Mouse (Mus musculus): ENCODE data around the gene Clnk. TPM values are rescaled to one million over a fixed set of nuclear protein-coding genes. Genes with fewer than 3 reads are reported as not detected.
A peak's percentile ranks its signal among the peaks of the same experiment; 100 is the strongest.

The Clnk gene
- polyA plus RNA-seq, 1 experiment = 0.06 TPM

DNA sequence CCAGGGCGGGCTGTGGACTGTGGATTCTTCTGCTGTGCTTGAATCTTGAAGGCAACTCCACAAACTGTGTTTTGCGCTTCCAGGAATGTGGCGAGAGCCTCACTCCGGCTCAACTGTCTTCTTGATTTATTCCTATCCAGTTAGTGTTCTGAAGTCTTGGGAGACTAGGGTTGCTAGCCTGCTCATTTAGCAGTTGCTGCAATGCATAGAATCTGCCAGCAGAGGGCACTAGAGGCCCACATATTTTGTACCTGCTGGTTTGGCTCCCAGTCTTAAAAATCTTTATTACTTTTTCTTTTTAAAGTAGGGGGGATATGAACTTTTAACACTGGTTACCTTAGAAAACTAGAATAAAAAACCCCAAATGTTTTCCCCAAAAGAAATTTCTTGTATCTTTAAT lies 94.8 kb downstream of the Clnk start:
- Histone ChIP-seq H3K27ac (ENCODE audit: insufficient read depth, low read length) (no peak overlapping the region), H3K4me1 (ENCODE audit: control insufficient read depth, insufficient read depth, low read length) (0 out of 2 replicates have a peak, but pooled peaks cover 2% of the 10 kb centered on the region), H3K4me3 (ENCODE audit: insufficient read depth, low read length) (no peak overlapping the region)
- no peak for TF ChIP-seq POLR2A (IDR thresholded peaks at IDR 0.05; ENCODE audit: extremely low read depth, insufficient read depth, low read length)
- peak; percentile 84 for TF ChIP-seq CTCF (IDR thresholded peaks at IDR 0.05; ENCODE audit: extremely low read depth, insufficient read depth, low read length)

DNA sequence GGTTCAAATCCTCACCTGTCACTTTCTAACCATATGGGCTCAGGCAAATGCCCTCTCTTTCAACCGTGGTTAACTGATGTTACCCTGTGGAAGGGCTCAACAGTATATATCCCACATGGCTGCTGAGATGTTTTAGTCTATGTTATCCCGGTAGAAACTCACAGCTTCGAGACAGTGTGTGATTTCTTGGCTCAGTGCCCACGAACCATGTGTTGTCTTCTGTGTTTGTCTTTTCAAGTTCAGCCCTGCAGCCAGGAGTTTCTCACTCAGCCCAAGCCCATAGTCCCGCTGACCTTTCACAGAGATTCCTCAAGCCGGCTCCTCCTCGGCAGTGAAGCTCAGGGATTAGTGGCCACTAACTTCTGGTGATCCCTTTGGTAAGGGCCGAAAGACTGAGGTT lies 96.0 kb downstream of the Clnk start:
- H3K4me1 ChIP-seq (ENCODE audit: control insufficient read depth, insufficient read depth, low read length) = peaks cover 2% of the 10 kb centered on the region; the same call in 1 of the 2 replicates
- no peak for TF ChIP-seq POLR2A (IDR thresholded peaks at IDR 0.05; ENCODE audit: extremely low read depth, insufficient read depth, low read length)
- no peak for TF ChIP-seq CTCF (IDR thresholded peaks at IDR 0.05; ENCODE audit: extremely low read depth, insufficient read depth, low read length)
- no peak overlapping the region for H3K4me3 ChIP-seq (ENCODE audit: insufficient read depth, low read length)
- H3K27ac ChIP-seq (ENCODE audit: insufficient read depth, low read length) = no peak overlapping the region

DNA sequence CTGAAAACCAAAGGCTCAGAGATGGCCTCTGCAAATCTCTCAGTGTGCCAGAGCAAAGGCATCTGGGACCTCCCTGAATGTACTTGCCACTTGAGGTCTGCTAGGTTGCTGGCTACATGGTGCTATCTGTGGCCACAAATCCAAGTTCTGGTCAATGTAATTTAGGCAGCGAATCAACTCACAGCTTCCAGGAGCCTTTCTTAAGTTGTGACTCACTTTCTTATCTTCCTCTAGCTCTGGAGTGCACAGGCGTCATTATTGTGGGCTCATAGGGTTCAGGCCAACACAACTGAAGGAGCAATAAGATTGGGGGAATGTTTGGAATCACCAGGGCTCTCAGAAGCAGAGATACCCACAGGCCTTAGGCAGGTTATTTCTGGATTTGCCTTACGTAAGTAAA lies 96.6 kb downstream of the Clnk start:
- H3K4me1 ChIP-seq (ENCODE audit: control insufficient read depth, insufficient read depth, low read length) = peaks cover 3% of the 10 kb centered on the region
- TF ChIP-seq POLR2A (IDR thresholded peaks at IDR 0.05; ENCODE audit: extremely low read depth, insufficient read depth, low read length) (no peak), CTCF (IDR thresholded peaks at IDR 0.05; ENCODE audit: extremely low read depth, insufficient read depth, low read length) (no peak)
- H3K27ac ChIP-seq (ENCODE audit: insufficient read depth, low read length) = no peak overlapping the region
- no peak overlapping the region for H3K4me3 ChIP-seq (ENCODE audit: insufficient read depth, low read length)

DNA sequence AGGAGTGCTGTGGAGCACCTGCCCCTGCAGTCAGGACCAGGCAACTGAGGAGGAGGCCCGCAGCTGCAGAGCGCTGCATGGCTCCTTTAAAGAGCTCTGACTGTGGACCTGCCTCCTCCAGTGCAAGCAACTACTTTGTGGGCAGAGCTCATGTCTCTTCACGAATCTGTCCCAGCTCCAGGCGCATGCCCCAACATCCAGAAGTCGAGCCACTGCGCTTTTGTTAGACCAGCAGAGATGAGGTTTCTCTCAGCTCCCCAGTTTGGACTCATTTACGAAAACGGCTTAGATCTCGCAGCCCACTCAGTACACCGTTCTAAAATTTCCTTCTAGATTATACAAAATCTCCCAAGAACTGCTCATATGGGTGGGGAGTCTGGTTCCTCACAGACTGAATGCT lies 101.1 kb downstream of the Clnk start:
- Histone ChIP-seq H3K4me1 (ENCODE audit: control insufficient read depth, insufficient read depth, low read length) (peaks cover 3% of the 10 kb centered on the region), H3K4me3 (ENCODE audit: insufficient read depth, low read length) (no peak overlapping the region), H3K27ac (ENCODE audit: insufficient read depth, low read length) (0 out of 2 replicates have a peak overlapping the region, but pooled peaks have one; percentile 3)
- no peak for TF ChIP-seq CTCF (IDR thresholded peaks at IDR 0.05; ENCODE audit: extremely low read depth, insufficient read depth, low read length)
- peak; percentile 57; the same call in 1 of the 2 replicates for TF ChIP-seq POLR2A (IDR thresholded peaks at IDR 0.05; ENCODE audit: extremely low read depth, insufficient read depth, low read length)

DNA sequence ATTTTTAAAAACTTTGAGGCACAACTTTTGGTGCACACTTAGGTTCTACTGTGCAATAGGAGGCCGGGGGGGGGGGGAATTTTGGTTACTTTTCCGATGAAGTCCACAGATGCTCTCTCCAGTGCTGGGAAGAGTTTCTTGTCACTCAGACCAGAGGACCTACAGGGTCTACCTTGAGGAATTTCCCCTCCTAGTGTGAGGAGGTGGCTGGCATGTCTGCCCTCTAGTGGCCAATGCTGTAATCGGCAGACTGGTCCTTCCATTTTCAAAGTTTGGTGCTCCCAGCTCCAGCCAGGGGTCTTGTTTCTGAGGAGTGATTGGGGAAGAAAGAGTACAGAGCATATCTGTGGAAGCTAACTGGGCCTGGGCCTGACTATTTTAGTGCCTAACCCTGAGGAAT lies 121.7 kb downstream of the Clnk start:
- H3K27ac ChIP-seq (ENCODE audit: insufficient read depth, low read length) = no peak overlapping the region
- no peaks in the 10 kb centered on the region for H3K4me1 ChIP-seq (ENCODE audit: control insufficient read depth, insufficient read depth, low read length)
- H3K4me3 ChIP-seq (ENCODE audit: insufficient read depth, low read length) = no peak overlapping the region
- no peak for TF ChIP-seq POLR2A (IDR thresholded peaks at IDR 0.05; ENCODE audit: extremely low read depth, insufficient read depth, low read length)
- peak; percentile 78 for TF ChIP-seq CTCF (IDR thresholded peaks at IDR 0.05; ENCODE audit: extremely low read depth, insufficient read depth, low read length)

DNA sequence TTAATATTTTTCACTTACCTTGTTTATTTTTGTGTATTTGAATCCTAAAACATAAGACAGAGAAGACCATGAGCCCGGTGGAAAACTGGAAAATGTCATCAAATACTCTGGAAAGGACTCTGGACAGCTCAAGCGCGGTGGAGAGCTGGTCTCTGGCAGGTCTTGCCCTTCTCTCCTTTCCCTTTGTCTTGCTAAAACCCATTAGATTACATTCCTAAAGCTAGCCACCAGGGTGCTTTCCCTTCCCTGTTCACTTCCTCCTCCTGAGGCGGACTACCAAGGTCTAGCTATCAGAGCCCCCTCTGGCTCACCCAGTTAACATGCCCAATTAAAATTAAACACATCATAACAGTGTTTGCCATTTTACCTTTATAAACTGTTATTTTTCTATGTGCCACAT lies 123.9 kb downstream of the Clnk start:
- TF ChIP-seq CTCF (IDR thresholded peaks at IDR 0.05; ENCODE audit: extremely low read depth, insufficient read depth, low read length) (no peak), POLR2A (IDR thresholded peaks at IDR 0.05; ENCODE audit: extremely low read depth, insufficient read depth, low read length) (no peak)
- Histone ChIP-seq H3K4me1 (ENCODE audit: control insufficient read depth, insufficient read depth, low read length) (no peaks in the 10 kb centered on the region), H3K27ac (ENCODE audit: insufficient read depth, low read length) (no peak overlapping the region), H3K4me3 (ENCODE audit: insufficient read depth, low read length) (no peak overlapping the region)

DNA sequence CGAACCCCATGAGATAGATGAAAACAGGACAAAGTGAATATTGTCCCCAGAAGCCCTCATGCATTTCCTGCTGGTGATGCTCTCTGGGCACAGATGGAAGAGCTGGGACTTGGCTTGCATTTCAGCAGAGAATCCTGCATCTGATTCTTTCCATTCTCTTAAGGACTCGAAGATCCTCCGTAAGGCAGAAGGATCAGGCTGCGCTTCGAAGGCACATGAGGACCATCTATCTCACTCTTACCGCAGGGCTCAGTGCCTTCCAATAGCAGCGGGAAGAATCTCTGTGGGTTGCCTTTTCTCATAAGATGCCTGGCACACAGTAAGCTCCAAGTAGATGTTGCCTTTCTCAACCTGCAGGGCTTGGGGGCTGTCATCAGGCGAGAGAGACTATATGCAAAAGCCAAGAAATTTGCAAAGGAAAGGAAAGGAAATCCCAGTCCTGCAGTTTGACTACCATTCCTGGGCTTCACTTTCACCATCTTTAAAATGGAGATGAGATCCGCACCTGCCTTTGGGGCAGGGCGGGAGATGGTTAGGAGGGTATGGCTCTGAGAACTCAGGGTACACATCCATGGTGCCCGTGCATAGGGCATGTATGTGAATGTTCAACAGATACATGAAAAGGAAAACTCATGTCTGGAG lies 167.6 kb downstream of the Clnk start:
- Histone ChIP-seq H3K4me3 (ENCODE audit: insufficient read depth, low read length) (no peak overlapping the region), H3K4me1 (ENCODE audit: control insufficient read depth, insufficient read depth, low read length) (no peaks in the 10 kb centered on the region), H3K27ac (ENCODE audit: insufficient read depth, low read length) (no peak overlapping the region)
- no peak for TF ChIP-seq CTCF (IDR thresholded peaks at IDR 0.05; ENCODE audit: extremely low read depth, insufficient read depth, low read length)
- TF ChIP-seq POLR2A (IDR thresholded peaks at IDR 0.05; ENCODE audit: extremely low read depth, insufficient read depth, low read length) = no peak

DNA sequence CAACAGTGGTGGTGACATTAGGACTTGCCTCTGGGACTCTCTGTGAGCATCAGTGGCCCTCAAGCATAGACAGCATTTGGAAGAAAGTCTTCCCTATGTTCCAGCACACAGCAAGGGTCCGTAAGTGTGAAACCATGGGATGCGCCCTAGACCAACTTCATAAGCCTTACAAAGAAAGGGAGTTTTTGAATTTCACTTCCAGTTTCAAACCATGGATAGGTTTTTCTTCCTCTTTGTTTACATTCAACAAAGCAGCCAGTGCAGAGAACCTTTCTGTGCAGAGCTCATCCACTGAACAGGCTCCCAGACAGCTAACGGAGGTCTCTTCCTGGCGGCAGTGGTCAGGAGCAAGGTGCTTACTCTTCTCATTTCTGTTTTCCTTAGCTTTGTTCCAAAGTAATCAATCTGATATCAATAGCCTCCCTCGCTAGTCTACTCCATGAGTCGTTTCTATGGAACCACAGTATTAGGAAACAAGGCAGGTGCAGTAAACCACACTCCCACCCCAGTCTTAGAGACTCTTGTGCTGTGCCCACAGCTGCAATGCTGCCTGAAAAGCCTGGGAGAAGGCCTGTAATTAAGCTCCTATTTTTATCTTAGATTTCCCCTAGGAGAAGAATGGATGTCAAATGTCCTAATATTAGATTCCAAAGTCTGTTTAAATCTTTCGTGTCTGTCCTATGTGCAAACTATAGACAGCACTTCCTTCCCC lies 169.1 kb downstream of the Clnk start:
- Histone ChIP-seq H3K27ac (ENCODE audit: insufficient read depth, low read length) (no peak overlapping the region), H3K4me1 (ENCODE audit: control insufficient read depth, insufficient read depth, low read length) (no peaks in the 10 kb centered on the region), H3K4me3 (ENCODE audit: insufficient read depth, low read length) (no peak overlapping the region)
- TF ChIP-seq CTCF (IDR thresholded peaks at IDR 0.05; ENCODE audit: extremely low read depth, insufficient read depth, low read length) = no peak
- no peak for TF ChIP-seq POLR2A (IDR thresholded peaks at IDR 0.05; ENCODE audit: extremely low read depth, insufficient read depth, low read length)

DNA sequence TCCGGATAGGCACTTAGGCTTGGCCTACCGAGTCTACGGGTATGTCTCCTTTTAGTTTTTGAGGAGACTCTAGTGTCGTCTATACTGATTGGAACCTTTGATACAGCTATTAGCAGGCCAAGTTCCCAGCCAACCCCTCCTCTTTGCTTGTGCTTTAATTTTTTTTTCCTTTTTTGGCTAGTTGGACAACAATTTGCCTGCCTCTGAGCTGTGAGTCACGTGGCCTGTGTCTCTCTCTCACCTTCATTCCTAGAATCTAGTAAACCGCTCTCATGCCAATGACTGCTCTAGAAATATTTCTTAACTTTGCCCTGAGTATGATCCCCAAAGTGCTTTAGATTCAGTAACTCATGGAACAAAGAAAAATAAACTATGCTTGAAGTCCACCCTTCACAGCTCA lies 173.7 kb downstream of the Clnk start:
- H3K4me1 ChIP-seq (ENCODE audit: control insufficient read depth, insufficient read depth, low read length) = no peaks in the 10 kb centered on the region
- no peak overlapping the region for H3K27ac ChIP-seq (ENCODE audit: insufficient read depth, low read length)
- H3K4me3 ChIP-seq (ENCODE audit: insufficient read depth, low read length) = no peak overlapping the region
- TF ChIP-seq CTCF (IDR thresholded peaks at IDR 0.05; ENCODE audit: extremely low read depth, insufficient read depth, low read length) = no peak
- TF ChIP-seq POLR2A (IDR thresholded peaks at IDR 0.05; ENCODE audit: extremely low read depth, insufficient read depth, low read length) = no peak

DNA sequence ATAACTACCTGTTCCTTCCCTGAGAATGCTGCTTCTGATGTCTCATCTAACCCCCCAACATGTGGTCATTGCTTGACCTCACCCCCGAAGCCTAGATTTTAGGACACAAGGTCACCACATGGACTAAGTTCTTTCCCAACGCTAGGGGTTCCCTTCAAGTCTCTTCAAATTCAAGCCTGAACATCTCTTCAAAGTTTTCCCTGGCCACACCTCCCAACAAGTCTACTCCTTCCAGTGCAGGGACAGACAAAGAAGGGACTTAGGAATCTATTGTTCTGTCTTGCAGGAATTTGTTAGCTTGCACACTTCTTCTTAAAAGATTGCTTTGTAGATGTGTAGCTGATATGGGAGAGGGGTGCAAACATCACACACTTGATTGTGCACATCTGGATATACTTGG lies 174.5 kb downstream of the Clnk start:
- Histone ChIP-seq H3K4me3 (ENCODE audit: insufficient read depth, low read length) (no peak overlapping the region), H3K4me1 (ENCODE audit: control insufficient read depth, insufficient read depth, low read length) (no peaks in the 10 kb centered on the region), H3K27ac (ENCODE audit: insufficient read depth, low read length) (no peak overlapping the region)
- TF ChIP-seq CTCF (IDR thresholded peaks at IDR 0.05; ENCODE audit: extremely low read depth, insufficient read depth, low read length) = no peak

Data from cortical plate, adult 2 months (tissue).